ENCODE assay signal across 22 mouse cellular contexts in genomic region chr5:52092273-52092672, GRCm38 (mm10).
"Had no signal": no experiment of that assay in that cellular context is flagged by ENCODE, and none has a peak within 500 bp of the region (broad histone marks: within the 10 kb centered on the region; RNA-seq: fewer than 3 reads in every experiment).

No protein-coding gene starts in this region.

- H3K27ac ChIP-seq: left cerebral cortex, adult 2 months; limb, embryonic 12.5 days; limb, embryonic 15.5 days; liver, embryonic 14.5 days; macrophage; midbrain, embryonic 10.5 days; midbrain, embryonic 13.5 days had no signal

- H3K9me3 ChIP-seq: limb, embryonic 12.5 days; limb, embryonic 15.5 days; midbrain, embryonic 10.5 days; midbrain, embryonic 13.5 days had no signal

- H3K4me3 ChIP-seq: left cerebral cortex, adult 2 months; limb, embryonic 12.5 days; limb, embryonic 15.5 days; megakaryocyte, embryonic 14.5 days; midbrain, embryonic 10.5 days; midbrain, embryonic 13.5 days had no signal

- ATAC-seq: liver, postnatal 0 days; lung, postnatal 0 days; midbrain, embryonic 13.5 days; midbrain, embryonic 16.5 days had no signal

- H3K9ac ChIP-seq: limb, embryonic 12.5 days; limb, embryonic 15.5 days; liver, embryonic 14.5 days; liver, postnatal 0 days; lung, embryonic 14.5 days; midbrain, embryonic 13.5 days had no signal

- H3K4me1 ChIP-seq: limb, embryonic 15.5 days; megakaryocyte, embryonic 14.5 days; midbrain, embryonic 10.5 days; midbrain, embryonic 13.5 days had no signal

- H3K27me3 ChIP-seq: limb, embryonic 12.5 days; limb, embryonic 15.5 days; megakaryocyte, embryonic 14.5 days; midbrain, embryonic 13.5 days had no signal

- H3K4me2 ChIP-seq: limb, embryonic 12.5 days; limb, embryonic 15.5 days; liver, embryonic 11.5 days; lung, embryonic 14.5 days; midbrain, embryonic 13.5 days had no signal

- H3K36me3 ChIP-seq: limb, embryonic 12.5 days; limb, embryonic 15.5 days; midbrain, embryonic 10.5 days; midbrain, embryonic 13.5 days had no signal

- DNase-seq: kidney, adult 18-20 months; kidney, adult 9 months; kidney, postnatal 14 days; kidney, postnatal 4 days; layer of hippocampus, postnatal 36 days; liver, postnatal 0 days; lung, embryonic 14.5 days; retina, postnatal 1 day; right cerebral cortex, postnatal 25 days; thymus, adult 18-20 months; thymus, postnatal 36 days had no signal
